Mouse (Mus musculus) intestine, embryonic 14.5 days (tissue): ENCODE measurements around the gene Slc5a11. TPM values are rescaled to one million over a fixed set of nuclear protein-coding genes. Genes with fewer than 3 reads are reported as not detected.

Source experiments
- ATAC-seq: fragments of 200-750 bp; cut with Nextera tagmentation; replicated peaks from 2 replicates; pipeline ENCODE4 v1.8.0; 2017; ENCODE audit warnings: low read depth, moderate number of reproducible peaks, moderate TSS enrichment, moderate library complexity; ENCODE audit not compliant: low FRiP score, low TSS enrichment
- DNase-seq: peaks from one replicate; pipeline ENCODE4 v3.0.0-alpha.2; 2018; ENCODE audit warnings: low spot score
- H3K27ac ChIP-seq: fragments of 300-500 bp; sonication (generic); 2 replicates; pipeline ENCODE4 v1.5.1; 2014; ENCODE audit warnings: low read depth, mild to moderate bottlenecking, control low read depth
- H3K27me3 ChIP-seq: fragments of 300-500 bp; sonication (generic); replicated peaks from 2 replicates; pipeline ENCODE4 v1.6.1; 2014; ENCODE audit warnings: low read length, control low read depth; ENCODE audit not compliant: control insufficient read depth, insufficient read depth
- H3K36me3 ChIP-seq: fragments of 300-500 bp; sonication (generic); 2 replicates; pipeline ENCODE4 v1.6.1; 2014; ENCODE audit warnings: low read length, control low read depth; ENCODE audit not compliant: control insufficient read depth, insufficient read depth
- H3K4me1 ChIP-seq: fragments of 300-500 bp; sonication (generic); replicated peaks from 2 replicates; pipeline ENCODE4 v1.6.1; 2014; ENCODE audit warnings: low read length, control low read depth, mixed read lengths; ENCODE audit not compliant: control insufficient read depth, insufficient read depth
- H3K4me2 ChIP-seq: fragments of 300-500 bp; sonication (generic); 2 replicates; pipeline ENCODE4 v1.6.1; 2014; ENCODE audit warnings: low read length
- H3K4me3 ChIP-seq: fragments of 300-500 bp; sonication (generic); 2 replicates; pipeline ENCODE4 v1.5.1; 2014; ENCODE audit warnings: low read depth, low read length, control low read depth, mixed read lengths
- H3K9ac ChIP-seq: fragments of 300-500 bp; sonication (generic); 2 replicates; pipeline ENCODE4 v1.6.1; 2014; ENCODE audit warnings: mild to moderate bottlenecking, low read length
- H3K9me3 ChIP-seq: fragments of 300-500 bp; sonication (generic); 2 replicates; pipeline ENCODE4 v1.6.1; 2016; ENCODE audit warnings: low read length, control low read depth; ENCODE audit not compliant: control insufficient read depth
- WGBS: fragments of 180-500 bp; shearing (Covaris S2); extraction: QIAGEN DNeasy Blood & Tissue Kit; methylation state at CpG from one replicate; pipeline ENCODE4 v1.1.7; 2014; 5-methylcytosine and 5-hydroxymethylcytosine counted together
- polyA plus RNA-seq: library from polyadenylated mRNA; unstranded; fragments of >200 nt; fragmentation: Nextera tagmentation; extraction: Ambion mirVana; gene quantifications from 2 replicates; pipeline ENCODE4 v1.2.1, GENCODE M21; 2014

The Slc5a11 gene
- polyA plus RNA-seq, 1 experiment from 2014 or later, result 2.9 TPM

DNA sequence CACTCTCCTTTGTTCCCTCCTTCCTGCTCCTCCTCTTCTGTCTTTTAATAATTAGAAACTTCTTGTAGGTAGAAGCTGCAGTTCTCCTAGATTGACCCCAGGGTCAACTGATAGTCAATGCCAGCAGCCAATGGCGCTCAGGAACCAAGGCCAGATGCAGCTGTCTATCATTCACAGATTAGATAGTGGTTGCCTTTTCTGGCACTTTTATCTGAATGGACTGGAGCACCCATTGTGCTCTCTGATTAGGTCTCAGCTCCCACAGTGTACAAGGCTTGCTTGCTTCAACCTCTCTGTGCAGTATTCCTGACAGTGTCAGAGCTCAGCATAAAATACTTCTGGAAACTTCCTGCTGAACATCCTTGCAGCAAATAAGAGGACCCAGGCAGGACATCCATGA is 30.3 kb downstream of the Slc5a11 start:
- Histone ChIP-seq H3K9ac (no peak overlapping the region), H3K36me3 (no peaks in the 10 kb centered on the region), H3K4me1 (no peaks in the 10 kb centered on the region), H3K9me3 (no peaks in the 10 kb centered on the region), H3K27ac (no peak overlapping the region), H3K27me3 (no peaks in the 10 kb centered on the region), H3K4me3 (no peak overlapping the region), H3K4me2 (no peak overlapping the region)
- ATAC-seq (peak; percentile 14; the same call in 1 of the 2 replicates), DNase-seq (no peak)
- WGBS, result 67% methylated on average over 1 of the region's 1 CpGs

DNA sequence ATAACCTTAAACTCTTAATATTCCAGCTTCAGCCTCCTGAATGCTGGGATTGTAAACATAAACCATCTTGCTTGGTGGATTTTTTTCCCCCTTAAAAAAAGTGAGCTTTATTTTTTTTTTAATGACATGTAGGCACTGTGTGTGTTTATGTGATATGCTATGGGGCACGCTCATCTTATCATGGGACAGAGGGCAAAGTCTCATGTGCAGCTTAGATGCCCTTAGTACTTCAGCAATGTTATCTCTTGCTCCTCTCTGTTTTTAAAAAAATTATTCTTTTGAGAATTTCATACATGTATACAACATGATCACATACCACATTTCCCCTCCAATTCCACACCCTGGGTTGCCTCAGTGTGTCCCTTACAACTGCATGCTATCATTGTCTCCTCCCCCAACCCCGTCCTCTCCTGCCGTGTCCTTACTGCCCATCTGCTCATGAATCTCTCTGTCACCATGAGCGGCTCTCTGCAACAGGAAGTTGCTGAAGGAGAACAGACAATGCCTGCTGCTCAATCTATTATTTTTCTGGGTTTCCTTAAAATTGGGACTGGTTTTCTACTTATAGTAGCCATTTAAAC is 32.0 kb downstream of the Slc5a11 start:
- ATAC-seq, result no peak
- no peak overlapping the region for H3K27ac ChIP-seq

DNA sequence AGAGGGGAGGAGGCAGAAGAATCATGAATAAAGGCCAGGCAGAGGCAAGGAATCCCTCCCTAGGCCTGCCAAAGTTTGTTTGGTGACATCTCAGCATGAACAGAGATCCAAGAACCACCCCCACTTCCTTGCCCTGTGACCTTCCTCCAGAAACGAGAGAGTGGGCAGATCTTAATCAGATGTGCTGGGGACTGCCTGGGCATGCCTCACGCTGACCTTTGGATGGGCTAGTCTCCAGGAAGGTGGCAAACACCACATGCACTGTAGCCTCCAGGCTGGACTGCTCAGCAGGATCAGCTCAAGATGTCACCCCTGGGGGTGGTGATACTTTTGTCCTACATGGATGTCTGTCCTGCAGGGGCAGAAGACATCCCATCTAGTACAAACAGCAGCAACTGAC is 33.6 kb downstream of the Slc5a11 start:
- WGBS, result 49% methylated on average over 2 of the region's 2 CpGs
- Histone ChIP-seq H3K4me1 (no peaks in the 10 kb centered on the region), H3K9me3 (no peaks in the 10 kb centered on the region), H3K27me3 (no peaks in the 10 kb centered on the region), H3K9ac (no peak overlapping the region), H3K27ac (no peak overlapping the region), H3K36me3 (no peaks in the 10 kb centered on the region), H3K4me3 (no peak overlapping the region), H3K4me2 (no peak overlapping the region)
- DNase-seq (no peak), ATAC-seq (no peak)

More for the DNA sequence above, 32.0 kb downstream of the Slc5a11 start:
- Histone ChIP-seq H3K27me3 (no peaks in the 10 kb centered on the region), H3K4me3 (no peak overlapping the region), H3K4me2 (no peak overlapping the region), H3K9me3 (no peaks in the 10 kb centered on the region), H3K4me1 (no peaks in the 10 kb centered on the region), H3K36me3 (no peaks in the 10 kb centered on the region), H3K9ac (no peak overlapping the region)
- 36% methylated on average over 4 of the region's 4 CpGs for WGBS
- no peak for DNase-seq

GRCm38 (mm10) chr7:123251343-123251742 is 36.8 kb downstream of the Slc5a11 start:
- H3K4me3 ChIP-seq, result no peak overlapping the region
- no peak for DNase-seq
- no peak overlapping the region for H3K4me2 ChIP-seq
- no peaks in the 10 kb centered on the region for H3K27me3 ChIP-seq
- no peak for ATAC-seq
- 57% methylated on average over 6 of the region's 6 CpGs for WGBS
- no peaks in the 10 kb centered on the region for H3K9me3 ChIP-seq
- no peaks in the 10 kb centered on the region for H3K4me1 ChIP-seq
- no peak overlapping the region for H3K27ac ChIP-seq
- no peak overlapping the region for H3K9ac ChIP-seq
- no peaks in the 10 kb centered on the region for H3K36me3 ChIP-seq

DNA sequence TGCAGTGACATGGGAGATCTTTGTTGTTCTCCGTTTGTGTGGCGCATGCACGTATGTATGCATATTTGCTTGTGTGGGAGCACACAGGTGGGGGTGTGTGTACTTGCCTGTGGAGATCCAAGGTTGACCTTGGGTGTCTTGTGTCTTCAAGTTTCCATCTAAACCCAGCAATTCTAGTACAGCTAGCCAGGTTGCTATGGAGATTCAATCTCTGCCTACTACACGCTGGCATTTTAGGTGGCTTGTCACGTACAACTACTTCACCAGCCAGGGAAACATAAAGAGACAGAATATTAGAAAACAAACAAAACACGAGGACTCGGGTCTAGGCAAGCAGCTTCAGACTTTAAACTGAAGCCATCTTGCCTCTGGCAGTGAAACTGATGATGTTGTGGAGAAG is 38.8 kb downstream of the Slc5a11 start:
- Histone ChIP-seq H3K4me3 (no peak overlapping the region), H3K9ac (no peak overlapping the region), H3K27ac (no peak overlapping the region), H3K36me3 (no peaks in the 10 kb centered on the region), H3K4me1 (no peaks in the 10 kb centered on the region), H3K9me3 (no peaks in the 10 kb centered on the region), H3K27me3 (no peaks in the 10 kb centered on the region), H3K4me2 (no peak overlapping the region)
- no peak for ATAC-seq
- WGBS, result 88% methylated on average over 7 of the region's 7 CpGs
- DNase-seq, result no peak

DNA sequence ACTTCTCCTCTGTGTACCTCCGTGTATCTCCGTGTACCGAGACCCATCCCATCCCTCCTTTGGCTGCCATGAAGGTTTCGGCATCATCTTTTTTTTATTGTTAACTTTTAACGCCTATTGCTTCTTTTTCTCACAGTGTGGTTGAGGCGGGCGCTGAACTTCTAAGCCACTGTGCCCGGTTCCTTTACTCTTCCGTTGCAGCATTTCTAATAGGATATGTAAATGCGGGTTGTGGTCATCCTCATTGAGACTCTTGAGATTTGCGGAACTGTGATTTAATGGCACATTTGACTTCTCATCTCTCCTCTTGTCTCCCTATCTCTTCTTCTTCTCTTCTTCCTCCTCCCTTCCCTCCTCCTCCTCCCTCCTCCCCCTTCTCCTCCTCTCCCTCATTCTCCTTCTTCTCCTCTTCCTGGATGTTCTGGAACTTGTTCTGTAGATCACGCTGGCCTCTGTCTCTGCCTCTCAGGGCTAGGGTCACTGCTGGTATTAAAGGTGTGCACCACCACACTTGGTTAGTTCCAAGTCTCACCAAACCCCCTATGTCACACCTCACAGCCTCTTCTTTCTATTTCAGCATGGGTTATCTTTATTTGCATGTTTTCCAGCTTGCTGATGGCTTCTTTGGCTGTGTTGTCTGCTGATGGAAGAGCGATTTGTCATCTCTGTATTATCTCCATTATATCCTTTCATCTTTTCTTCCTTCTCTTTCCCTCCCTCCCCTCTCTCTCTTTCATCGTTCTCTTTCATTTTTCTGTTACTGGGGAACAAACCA is 39.8 kb downstream of the Slc5a11 start:
- Histone ChIP-seq H3K4me2 (no peak overlapping the region), H3K27ac (no peak overlapping the region), H3K9me3 (no peaks in the 10 kb centered on the region), H3K27me3 (no peaks in the 10 kb centered on the region), H3K9ac (no peak overlapping the region), H3K4me3 (no peak overlapping the region), H3K4me1 (no peaks in the 10 kb centered on the region), H3K36me3 (no peaks in the 10 kb centered on the region)
- ATAC-seq (no peak), DNase-seq (no peak)
- 90% methylated on average over 14 of the region's 14 CpGs for WGBS

DNA sequence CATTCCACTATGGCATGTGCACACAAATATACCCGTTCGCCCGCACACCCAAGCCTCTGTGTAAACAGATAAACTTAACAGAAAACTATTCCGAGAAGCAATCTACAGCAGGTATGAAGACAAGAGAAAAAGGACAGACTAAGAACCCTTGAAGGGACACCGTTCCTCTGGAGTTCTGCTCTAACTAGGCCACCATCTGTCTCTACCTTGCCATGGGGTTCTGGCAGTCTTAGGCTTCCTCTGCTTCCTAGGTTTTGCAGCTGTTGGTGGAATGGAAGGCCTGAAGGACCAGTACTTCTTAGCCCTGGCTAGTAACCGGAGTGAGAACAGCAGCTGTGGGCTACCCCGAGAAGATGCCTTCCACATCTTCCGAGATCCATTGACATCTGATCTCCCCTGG is 43.5 kb downstream of the Slc5a11 start:
- Histone ChIP-seq H3K4me2 (no peak overlapping the region), H3K27me3 (no peaks in the 10 kb centered on the region), H3K4me1 (no peaks in the 10 kb centered on the region), H3K36me3 (no peaks in the 10 kb centered on the region), H3K9ac (no peak overlapping the region), H3K4me3 (no peak overlapping the region), H3K27ac (no peak overlapping the region), H3K9me3 (no peaks in the 10 kb centered on the region)
- ATAC-seq (no peak), DNase-seq (no peak)
- 73% methylated on average over 8 of the region's 8 CpGs for WGBS

GRCm38 (mm10) chr7:123273056-123273455 is 58.5 kb downstream of the Slc5a11 start:
- no peak overlapping the region for H3K4me3 ChIP-seq
- H3K36me3 ChIP-seq, result peaks cover 3% of the 10 kb centered on the region; the same call in 1 of the 2 replicates
- H3K27me3 ChIP-seq, result no peaks in the 10 kb centered on the region
- no peak overlapping the region for H3K27ac ChIP-seq
- H3K4me2 ChIP-seq, result no peak overlapping the region
- no peak overlapping the region for H3K9ac ChIP-seq
- H3K9me3 ChIP-seq, result no peaks in the 10 kb centered on the region
- H3K4me1 ChIP-seq, result no peaks in the 10 kb centered on the region
- ATAC-seq (no peak), DNase-seq (no peak)
- WGBS, result 57% methylated on average over 11 of the region's 11 CpGs

DNA sequence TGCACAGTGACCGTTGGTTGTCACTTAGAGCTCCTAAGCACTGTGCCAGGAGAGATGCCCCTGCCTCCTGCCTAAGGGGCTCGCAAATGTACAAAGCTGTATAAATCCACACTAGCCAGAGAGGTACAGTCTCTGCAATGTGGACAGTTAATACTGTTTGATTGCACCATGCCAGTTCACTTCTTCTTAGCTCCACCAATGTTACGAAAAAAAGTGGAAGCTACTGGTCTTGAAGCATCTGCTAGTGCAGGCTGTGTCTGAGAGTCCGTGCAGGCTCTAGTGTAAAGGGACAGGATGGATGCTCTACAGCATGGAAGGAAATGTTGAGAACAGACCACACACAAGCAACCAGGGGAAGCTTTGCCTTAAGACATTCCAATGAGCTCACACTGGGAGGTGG is 62.0 kb downstream of the Slc5a11 start:
- WGBS, result 82% methylated on average over 4 of the region's 4 CpGs
- no peak overlapping the region for H3K27ac ChIP-seq
- H3K4me3 ChIP-seq, result no peak overlapping the region
- peaks cover 27% of the 10 kb centered on the region for H3K36me3 ChIP-seq
- no peaks in the 10 kb centered on the region for H3K4me1 ChIP-seq
- no peak overlapping the region for H3K9ac ChIP-seq
- DNase-seq, result no peak
- no peak for ATAC-seq
- no peak overlapping the region for H3K4me2 ChIP-seq
- H3K27me3 ChIP-seq, result no peaks in the 10 kb centered on the region
- H3K9me3 ChIP-seq, result no peaks in the 10 kb centered on the region
